Mouse (Mus musculus) neural tube, embryonic 14.5 days (tissue): ENCODE data around the gene Zfp36l1. TPM values are rescaled to one million over a fixed set of nuclear protein-coding genes. Genes with fewer than 3 reads are reported as not detected.

Experiments used
- ATAC-seq: fragments of 200-750 bp; cut with Nextera tagmentation; 2 replicates; pipeline ENCODE4 v1.8.0; 2017; ENCODE audit warnings: low read depth, mild to moderate bottlenecking, moderate TSS enrichment, moderate library complexity
- H3K27ac ChIP-seq: fragments of 300-500 bp; sonication (generic); 2 replicates; pipeline ENCODE4 v1.5.1; 2014; ENCODE audit warnings: low read depth, mild to moderate bottlenecking, control low read depth, low read length, moderate library complexity, mixed read lengths
- H3K27me3 ChIP-seq: fragments of 300-500 bp; sonication (generic); 2 replicates; pipeline ENCODE4 v1.6.1; 2014; ENCODE audit warnings: low read length; ENCODE audit not compliant: control insufficient read depth, insufficient read depth
- H3K36me3 ChIP-seq: fragments of 300-500 bp; sonication (generic); 2 replicates; pipeline ENCODE4 v1.6.1; 2014; ENCODE audit warnings: low read length, mixed read lengths; ENCODE audit not compliant: control insufficient read depth, insufficient read depth
- H3K4me1 ChIP-seq: fragments of 300-500 bp; sonication (generic); 2 replicates; pipeline ENCODE4 v1.6.1; 2014; ENCODE audit warnings: low read length; ENCODE audit not compliant: control insufficient read depth, insufficient read depth
- H3K4me2 ChIP-seq: fragments of 300-500 bp; sonication (generic); 2 replicates; pipeline ENCODE4 v1.6.1; 2014; ENCODE audit warnings: mild to moderate bottlenecking, low read depth, low read length, control low read depth
- H3K4me3 ChIP-seq: fragments of 300-500 bp; sonication (generic); 2 replicates; pipeline ENCODE4 v1.5.1; 2014; ENCODE audit warnings: low read depth, low read length, control low read depth, mixed read lengths
- H3K9ac ChIP-seq: fragments of 300-500 bp; sonication (generic); replicated peaks from 2 replicates; pipeline ENCODE4 v1.6.1; 2014; ENCODE audit warnings: low read depth, mild to moderate bottlenecking, control low read depth, low read length, mixed read lengths
- H3K9me3 ChIP-seq: fragments of 300-500 bp; sonication (generic); 2 replicates; pipeline ENCODE4 v1.6.1; 2016; ENCODE audit warnings: low read length; ENCODE audit not compliant: control insufficient read depth
- WGBS: fragments of 180-500 bp; shearing (Covaris S2); extraction: QIAGEN DNeasy Blood & Tissue Kit; methylation state at CpG from one replicate; pipeline ENCODE4 v1.1.7; 2014; 5-methylcytosine and 5-hydroxymethylcytosine counted together
- polyA plus RNA-seq: library from polyadenylated mRNA; unstranded; fragments of >200 nt; fragmentation: Nextera tagmentation; extraction: Ambion mirVana; gene quantifications from 2 replicates; pipeline ENCODE4 v1.2.1, GENCODE M21; 2014

The Zfp36l1 gene
- polyA plus RNA-seq, 1 experiment from 2014 or later = 26.6 TPM

DNA sequence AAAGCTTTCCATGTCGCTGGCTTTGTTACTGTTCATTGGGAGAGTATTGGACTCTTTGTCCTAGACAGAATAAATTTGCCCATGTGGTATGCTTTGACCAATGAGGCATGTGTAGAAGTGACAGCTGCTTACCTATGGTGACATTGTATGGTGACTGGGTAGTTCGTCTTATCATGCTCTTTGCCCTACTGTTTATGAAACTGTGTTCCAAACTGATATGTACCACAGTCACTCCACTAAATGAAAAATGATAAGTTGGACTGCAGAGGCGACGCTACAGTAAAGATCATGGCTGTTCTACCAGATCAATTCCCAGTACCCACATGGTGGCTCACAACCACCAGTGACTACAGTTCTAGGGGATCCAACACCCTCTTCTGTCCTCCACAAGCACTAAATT, 24.7 kb downstream of the Zfp36l1 start:
- 84% methylated on average over 4 of the region's 4 CpGs for WGBS
- no peak for ATAC-seq
- H3K36me3 ChIP-seq = no peaks in the 10 kb centered on the region
- no peak overlapping the region for H3K27ac ChIP-seq
- H3K9ac ChIP-seq = no peak overlapping the region
- no peaks in the 10 kb centered on the region for H3K9me3 ChIP-seq
- H3K27me3 ChIP-seq = no peaks in the 10 kb centered on the region
- no peak overlapping the region for H3K4me2 ChIP-seq
- no peak overlapping the region for H3K4me3 ChIP-seq
- H3K4me1 ChIP-seq = no peaks in the 10 kb centered on the region

DNA sequence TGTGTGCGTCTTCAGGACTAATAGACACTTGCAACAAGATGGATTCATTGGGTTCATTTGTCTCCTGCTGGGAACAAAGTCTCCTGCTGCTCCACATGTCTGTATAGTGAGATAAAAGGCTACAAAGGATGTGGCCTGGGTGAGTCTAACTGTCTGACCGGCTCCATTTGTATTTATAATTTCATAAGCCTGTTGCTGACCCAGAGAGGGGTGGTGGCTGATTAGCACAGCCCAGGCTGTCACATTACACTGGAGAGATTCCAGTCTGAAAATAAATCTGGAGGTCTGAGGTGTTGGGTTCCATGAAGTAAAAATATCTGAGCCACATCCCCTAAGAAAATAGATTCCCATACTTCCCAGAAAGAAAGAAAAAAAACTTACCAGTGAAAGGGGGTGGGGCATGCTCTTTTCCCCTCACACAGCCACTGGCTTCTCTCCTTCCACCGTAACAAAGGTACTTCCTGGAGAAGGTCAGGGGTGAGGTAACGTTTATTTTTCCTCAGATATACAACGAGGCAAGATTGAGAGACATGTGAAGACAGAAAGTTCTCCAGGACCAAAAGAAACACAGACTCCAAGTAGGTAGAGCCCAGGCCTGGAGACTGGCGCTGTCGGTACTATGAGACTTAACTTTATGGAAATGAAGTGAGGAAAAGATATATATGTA, 28.2 kb downstream of the Zfp36l1 start:
- H3K9me3 ChIP-seq = no peaks in the 10 kb centered on the region
- no peak overlapping the region for H3K27ac ChIP-seq
- no peaks in the 10 kb centered on the region for H3K36me3 ChIP-seq
- no peak overlapping the region for H3K4me2 ChIP-seq
- H3K27me3 ChIP-seq = no peaks in the 10 kb centered on the region
- H3K4me3 ChIP-seq = no peak overlapping the region
- WGBS = 62% methylated on average over 7 of the region's 7 CpGs
- ATAC-seq = no peak
- no peaks in the 10 kb centered on the region for H3K4me1 ChIP-seq
- H3K9ac ChIP-seq = no peak overlapping the region

- Histone ChIP-seq H3K4me3 (no peak overlapping the region), H3K9ac (no peak overlapping the region), H3K4me1 (no peaks in the 10 kb centered on the region), H3K9me3 (no peaks in the 10 kb centered on the region), H3K36me3 (no peaks in the 10 kb centered on the region), H3K27me3 (no peaks in the 10 kb centered on the region), H3K4me2 (no peak overlapping the region), H3K27ac (no peak overlapping the region)
- no peak for ATAC-seq
- WGBS = 12% methylated on average over 3 of the region's 3 CpGs
Measured at GRCm38 (mm10) chr12:80083937-80084336, 28.9 kb downstream of the Zfp36l1 start.

- no peak for ATAC-seq
- Histone ChIP-seq H3K4me3 (no peak overlapping the region), H3K27ac (no peak overlapping the region), H3K36me3 (no peaks in the 10 kb centered on the region), H3K4me1 (no peaks in the 10 kb centered on the region), H3K4me2 (no peak overlapping the region), H3K27me3 (no peaks in the 10 kb centered on the region), H3K9ac (no peak overlapping the region), H3K9me3 (no peaks in the 10 kb centered on the region)
- 75% methylated on average over 7 of the region's 7 CpGs for WGBS
Measured at GRCm38 (mm10) chr12:80083133-80083821, 29.5 kb downstream of the Zfp36l1 start.

DNA sequence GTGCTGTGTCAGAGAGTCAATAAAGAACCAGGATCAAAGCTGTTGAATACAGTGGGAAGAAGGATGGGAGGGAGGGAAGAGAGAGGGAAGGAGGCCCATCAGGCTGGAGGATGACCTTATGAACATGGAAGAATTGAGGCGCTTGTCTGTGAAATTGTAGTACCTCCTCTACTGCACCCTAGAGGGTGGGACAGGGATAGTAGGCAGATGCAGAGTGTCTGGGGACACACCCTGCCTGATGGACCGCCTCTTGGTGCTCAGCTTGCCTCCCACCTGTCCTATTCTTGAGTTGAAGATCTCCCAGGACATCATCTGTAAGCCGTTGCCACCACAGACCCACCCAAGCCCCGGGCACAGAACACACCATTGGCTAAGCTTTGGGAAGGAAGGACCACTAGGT, 30.1 kb downstream of the Zfp36l1 start:
- H3K27ac ChIP-seq = no peak overlapping the region

DNA sequence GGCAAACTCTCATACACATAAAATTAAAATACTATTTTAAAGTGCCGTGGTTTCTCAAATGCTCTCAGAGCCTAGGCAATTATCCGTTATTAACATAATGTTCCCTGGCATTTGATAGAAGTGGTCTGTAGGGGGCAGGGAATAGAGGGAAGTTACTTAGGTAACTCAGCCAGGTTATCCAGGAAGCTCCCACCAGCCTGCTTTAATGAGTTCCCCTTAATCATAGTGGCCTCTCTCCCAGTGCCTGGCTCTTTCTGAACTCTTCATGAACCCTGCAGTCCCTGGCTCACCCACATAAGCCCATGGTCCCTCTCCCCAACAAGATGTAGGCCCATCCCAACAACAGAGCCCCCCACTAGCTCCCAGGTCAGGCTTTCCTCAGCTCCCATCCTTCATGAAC, 31.4 kb downstream of the Zfp36l1 start:
- Histone ChIP-seq H3K27ac (no peak overlapping the region), H3K9me3 (no peaks in the 10 kb centered on the region), H3K4me2 (no peak overlapping the region), H3K4me1 (no peaks in the 10 kb centered on the region), H3K9ac (no peak overlapping the region), H3K36me3 (no peaks in the 10 kb centered on the region), H3K27me3 (no peaks in the 10 kb centered on the region), H3K4me3 (no peak overlapping the region)
- 56% methylated on average over 2 of the region's 2 CpGs for WGBS
- ATAC-seq = peak; percentile 34

More for the DNA sequence above, 30.1 kb downstream of the Zfp36l1 start:
- ATAC-seq = no peak
- 91% methylated on average over 4 of the region's 4 CpGs for WGBS
- H3K9ac ChIP-seq = no peak overlapping the region
- H3K4me3 ChIP-seq = no peak overlapping the region
- no peaks in the 10 kb centered on the region for H3K9me3 ChIP-seq
- no peaks in the 10 kb centered on the region for H3K36me3 ChIP-seq
- no peaks in the 10 kb centered on the region for H3K27me3 ChIP-seq
- no peaks in the 10 kb centered on the region for H3K4me1 ChIP-seq
- H3K4me2 ChIP-seq = no peak overlapping the region

- Histone ChIP-seq H3K4me1 (no peaks in the 10 kb centered on the region), H3K4me3 (no peak overlapping the region), H3K4me2 (no peak overlapping the region), H3K9ac (no peak overlapping the region), H3K27me3 (no peaks in the 10 kb centered on the region), H3K36me3 (no peaks in the 10 kb centered on the region), H3K27ac (no peak overlapping the region), H3K9me3 (no peaks in the 10 kb centered on the region)
- 87% methylated on average over 4 of the region's 4 CpGs for WGBS
- no peak for ATAC-seq
Measured at GRCm38 (mm10) chr12:80079937-80080336, 32.9 kb downstream of the Zfp36l1 start.

- no peak overlapping the region for H3K9ac ChIP-seq
- no peak overlapping the region for H3K4me2 ChIP-seq
- no peaks in the 10 kb centered on the region for H3K9me3 ChIP-seq
- ATAC-seq = no peak
- H3K27ac ChIP-seq = no peak overlapping the region
- H3K4me1 ChIP-seq = no peaks in the 10 kb centered on the region
- H3K27me3 ChIP-seq = no peaks in the 10 kb centered on the region
- H3K36me3 ChIP-seq = no peaks in the 10 kb centered on the region
- 88% methylated on average over 2 of the region's 2 CpGs for WGBS
- H3K4me3 ChIP-seq = no peak overlapping the region
Measured at GRCm38 (mm10) chr12:80074331-80074730, 38.5 kb downstream of the Zfp36l1 start.

DNA sequence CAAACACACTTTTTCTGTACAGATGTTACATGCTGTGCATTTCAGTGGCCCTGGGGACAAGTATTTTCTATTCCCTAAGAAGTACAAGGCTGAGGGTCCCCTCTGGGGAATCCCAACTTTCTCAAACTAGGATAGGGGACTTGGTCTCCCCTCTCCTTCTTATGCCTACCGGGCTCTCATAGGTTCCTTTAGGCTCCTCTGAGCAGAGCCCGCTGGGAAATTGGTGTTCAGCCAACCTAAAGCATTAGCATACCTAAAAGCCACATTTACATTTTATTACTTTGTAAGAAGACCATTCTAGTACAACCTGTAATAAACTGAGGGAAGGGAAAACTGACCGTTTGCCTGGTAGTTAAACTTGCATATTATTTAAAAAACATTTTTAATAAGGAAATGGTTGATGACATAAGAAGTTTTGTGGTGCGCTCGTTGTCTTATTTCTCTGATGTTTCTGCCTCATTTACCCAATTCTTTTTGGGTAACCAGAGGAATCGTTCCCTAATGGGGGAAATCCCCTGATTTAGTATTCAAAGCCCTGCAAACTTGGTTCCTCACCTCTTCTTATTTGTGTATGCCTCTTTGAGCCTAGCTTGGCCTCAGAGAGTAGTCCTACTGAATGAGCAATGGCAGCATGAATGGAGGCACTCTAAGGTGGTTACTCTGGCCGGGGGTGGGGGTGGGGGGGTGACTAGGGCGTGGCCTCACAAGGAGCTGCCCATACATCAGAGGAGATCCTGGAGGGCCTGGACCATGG, 42.1 kb downstream of the Zfp36l1 start:
- H3K36me3 ChIP-seq = no peaks in the 10 kb centered on the region
- H3K4me3 ChIP-seq = no peak overlapping the region
- no peaks in the 10 kb centered on the region for H3K27me3 ChIP-seq
- no peaks in the 10 kb centered on the region for H3K9me3 ChIP-seq
- 13% methylated on average over 8 of the region's 8 CpGs for WGBS
- no peak overlapping the region for H3K9ac ChIP-seq
- H3K27ac ChIP-seq = peak overlapping the region; percentile 16; the same call in 1 of the 2 replicates
- peak; percentile 63 for ATAC-seq
- H3K4me2 ChIP-seq = no peak overlapping the region
- H3K4me1 ChIP-seq = no peaks in the 10 kb centered on the region
